Mouse (Mus musculus) liver, postnatal 0 days (tissue): ENCODE data around the gene Mgll. TPM values are rescaled to one million over a fixed set of nuclear protein-coding genes. Genes with fewer than 3 reads are reported as not detected.

Experiments
- ATAC-seq: fragments of 200-750 bp; cut with Nextera tagmentation; 2 replicates; pipeline ENCODE4 v1.8.0; 2017; ENCODE audit warnings: mild to moderate bottlenecking, moderate library complexity
- DNase-seq: peaks from one replicate; pipeline ENCODE4 v3.0.0-alpha.2; 2016
- H3K27ac ChIP-seq: fragments of 300-500 bp; sonication (generic); 2 replicates; pipeline ENCODE4 v1.5.1; 2014; ENCODE audit warnings: antibody characterized with exemption, moderate library complexity, mild to moderate bottlenecking, low read depth
- H3K27me3 ChIP-seq: fragments of 300-500 bp; sonication (generic); 2 replicates; pipeline ENCODE4 v1.6.1; 2014; ENCODE audit warnings: low read length, control low read depth, mixed read lengths; ENCODE audit not compliant: insufficient read depth
- H3K36me3 ChIP-seq: fragments of 300-500 bp; sonication (generic); replicated peaks from 2 replicates; pipeline ENCODE4 v1.6.1; 2014; ENCODE audit warnings: mild to moderate bottlenecking, control low read depth, low read length, moderate library complexity, mixed read lengths; ENCODE audit not compliant: insufficient read depth
- H3K4me1 ChIP-seq: fragments of 300-500 bp; sonication (generic); 2 replicates; pipeline ENCODE4 v1.6.1; 2014; ENCODE audit warnings: antibody characterized with exemption, mild to moderate bottlenecking, control low read depth; ENCODE audit not compliant: insufficient read depth
- H3K4me2 ChIP-seq: fragments of 300-500 bp; sonication (generic); 2 replicates; pipeline ENCODE4 v1.6.1; 2014; ENCODE audit warnings: low read depth, mild to moderate bottlenecking, low read length, moderate library complexity, mixed read lengths
- H3K4me3 ChIP-seq: fragments of 300-500 bp; sonication (generic); 2 replicates; pipeline ENCODE4 v1.5.1; 2014; ENCODE audit warnings: low read depth, low read length
- H3K9ac ChIP-seq: fragments of 300-500 bp; sonication (generic); replicated peaks from 2 replicates; pipeline ENCODE4 v1.6.1; 2014; ENCODE audit warnings: mild to moderate bottlenecking, moderate library complexity
- H3K9me3 ChIP-seq: fragments of 300-500 bp; sonication (generic); 2 replicates; pipeline ENCODE4 v1.6.1; 2016; ENCODE audit warnings: mild to moderate bottlenecking, control low read depth, low read length, mixed read lengths
- CTCF ChIP-seq: sonication (generic); IDR thresholded peaks from 2 replicates; pipeline ENCODE4 v1.5.1; 2016; ENCODE audit warnings: antibody characterized with exemption, low read depth
- EP300 ChIP-seq: IDR thresholded peaks from 2 replicates; pipeline ENCODE4 v1.6.1; 2016; ENCODE audit warnings: antibody characterized with exemption, low read depth, mild to moderate bottlenecking
- WGBS: fragments of 180-500 bp; shearing (Covaris S2); extraction: QIAGEN DNeasy Blood & Tissue Kit; methylation state at CpG from one replicate; pipeline ENCODE4 v1.1.7; 2014; ENCODE audit not compliant: insufficient replicate concordance; 5-methylcytosine and 5-hydroxymethylcytosine counted together
- polyA plus RNA-seq: library from polyadenylated mRNA; unstranded; fragments of >200 nt; fragmentation: Nextera tagmentation; extraction: Ambion mirVana; gene quantifications from 2 replicates; pipeline ENCODE4 v1.2.1, GENCODE M21; 2015

Gene Mgll
- polyA plus RNA-seq, 1 experiment from 2014 or later: 121 TPM

DNA sequence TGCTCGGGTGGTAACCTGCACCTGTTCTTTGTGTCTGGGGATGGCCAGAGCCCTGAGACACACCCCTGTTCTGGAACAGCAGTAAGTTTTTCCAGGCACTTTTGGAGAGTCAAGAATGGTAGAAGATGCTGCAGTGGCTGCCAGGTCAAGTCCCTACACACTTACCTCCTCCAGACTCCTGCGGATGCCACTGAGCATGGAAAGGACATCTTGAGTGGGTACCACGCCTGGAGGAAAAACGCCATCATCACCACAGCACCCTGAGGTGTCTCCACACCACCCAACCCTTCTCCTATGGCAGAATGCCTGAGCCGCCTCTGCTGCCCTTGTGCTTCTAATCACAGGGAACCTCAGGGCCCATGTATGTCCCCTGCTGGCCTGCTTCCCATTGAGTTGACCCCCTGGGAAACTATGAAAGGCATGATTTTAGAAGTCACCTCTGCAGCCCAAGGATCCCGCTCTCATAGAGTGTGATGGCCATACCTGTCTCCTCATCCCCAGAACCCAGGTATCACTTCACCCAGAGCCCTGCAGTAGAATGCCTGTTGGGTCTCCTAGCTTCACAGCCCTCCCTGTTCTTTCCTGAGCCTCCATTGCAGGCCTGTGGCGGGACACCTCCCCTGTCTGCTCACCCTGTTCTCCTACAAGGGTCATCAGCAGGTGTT is 120.8 kb downstream of the Mgll start:
- Histone ChIP-seq H3K9ac (no peak overlapping the region), H3K4me2 (no peak overlapping the region), H3K4me1 (peaks cover 19% of the 10 kb centered on the region), H3K36me3 (no peaks in the 10 kb centered on the region; the same call in 1 of the 2 replicates), H3K9me3 (no peaks in the 10 kb centered on the region), H3K4me3 (no peak overlapping the region), H3K27ac (no peak overlapping the region), H3K27me3 (no peaks in the 10 kb centered on the region)
- no peak for ATAC-seq
- 85% methylated on average over 7 of the region's 7 CpGs for WGBS
- TF ChIP-seq EP300 (no peak), CTCF (no peak)
- DNase-seq: no peak

GRCm38 (mm10) chr6:88847571-88847970 is 123.4 kb downstream of the Mgll start:
- H3K4me2 ChIP-seq: no peak overlapping the region
- peaks cover 4% of the 10 kb centered on the region; the same call in 1 of the 2 replicates for H3K4me1 ChIP-seq
- H3K27ac ChIP-seq: no peak overlapping the region
- TF ChIP-seq EP300: no peak
- TF ChIP-seq CTCF: no peak
- DNase-seq (no peak), ATAC-seq (no peak)
- no peaks in the 10 kb centered on the region for H3K36me3 ChIP-seq
- no peaks in the 10 kb centered on the region for H3K9me3 ChIP-seq
- 75% methylated on average over 2 of the region's 2 CpGs for WGBS
- H3K9ac ChIP-seq: no peak overlapping the region
- H3K27me3 ChIP-seq: no peaks in the 10 kb centered on the region
- H3K4me3 ChIP-seq: no peak overlapping the region

- peak; percentile 61 for DNase-seq
- WGBS: 48% methylated on average over 4 of the region's 4 CpGs
- no peaks in the 10 kb centered on the region for H3K27me3 ChIP-seq
These were observed 125.1 kb downstream of the Mgll start for GRCm38 (mm10) chr6:88849270-88849669.

GRCm38 (mm10) chr6:88850034-88850433 is 125.8 kb downstream of the Mgll start:
- Histone ChIP-seq H3K4me3 (no peak overlapping the region), H3K9me3 (no peaks in the 10 kb centered on the region), H3K36me3 (no peaks in the 10 kb centered on the region), H3K4me2 (no peak overlapping the region), H3K27me3 (no peaks in the 10 kb centered on the region), H3K9ac (no peak overlapping the region), H3K4me1 (no peaks in the 10 kb centered on the region), H3K27ac (no peak overlapping the region)
- no peak for DNase-seq
- no peak for TF ChIP-seq EP300
- TF ChIP-seq CTCF: peak; percentile 14; the same call in 1 of the 2 replicates
- 81% methylated on average over 7 of the region's 7 CpGs for WGBS
- no peak for ATAC-seq

More at GRCm38 (mm10) chr6:88849270-88849669, 125.1 kb downstream of the Mgll start:
- Histone ChIP-seq H3K9me3 (no peaks in the 10 kb centered on the region), H3K4me3 (no peak overlapping the region), H3K4me2 (no peak overlapping the region), H3K4me1 (no peaks in the 10 kb centered on the region), H3K36me3 (no peaks in the 10 kb centered on the region), H3K9ac (no peak overlapping the region), H3K27ac (no peak overlapping the region)
- TF ChIP-seq CTCF (peak; percentile 75), EP300 (no peak)
- peak; percentile 40; the same call in 1 of the 2 replicates for ATAC-seq

DNA sequence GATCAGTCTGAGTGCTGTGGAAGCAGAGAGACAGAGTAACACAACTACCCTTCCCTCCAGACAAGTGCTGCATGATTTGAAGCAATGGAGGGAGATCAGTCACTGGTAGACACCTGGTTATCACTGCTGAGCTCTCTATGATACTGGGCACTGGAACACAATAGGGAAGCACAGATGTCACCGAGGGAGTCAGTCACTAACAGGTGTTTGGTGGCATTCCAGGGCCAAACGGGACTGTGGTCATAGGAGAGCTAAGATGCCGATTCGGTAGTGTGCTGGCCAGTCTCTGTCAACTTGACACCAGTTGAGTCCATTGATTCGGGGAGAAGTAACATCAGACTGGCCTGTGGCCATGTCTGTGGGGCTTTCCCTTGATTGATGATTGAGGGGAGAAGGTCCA is 130.3 kb downstream of the Mgll start:
- Histone ChIP-seq H3K4me3 (no peak overlapping the region), H3K9ac (no peak overlapping the region), H3K4me1 (peaks cover 5% of the 10 kb centered on the region; the same call in 1 of the 2 replicates), H3K4me2 (no peak overlapping the region), H3K9me3 (no peaks in the 10 kb centered on the region), H3K27me3 (0 out of 2 replicates have a peak, but pooled peaks cover 2% of the 10 kb centered on the region), H3K36me3 (no peaks in the 10 kb centered on the region), H3K27ac (no peak overlapping the region)
- no peak for TF ChIP-seq CTCF
- no peak for TF ChIP-seq EP300
- ATAC-seq (no peak), DNase-seq (no peak)
- 70% methylated on average over 5 of the region's 5 CpGs for WGBS

DNA sequence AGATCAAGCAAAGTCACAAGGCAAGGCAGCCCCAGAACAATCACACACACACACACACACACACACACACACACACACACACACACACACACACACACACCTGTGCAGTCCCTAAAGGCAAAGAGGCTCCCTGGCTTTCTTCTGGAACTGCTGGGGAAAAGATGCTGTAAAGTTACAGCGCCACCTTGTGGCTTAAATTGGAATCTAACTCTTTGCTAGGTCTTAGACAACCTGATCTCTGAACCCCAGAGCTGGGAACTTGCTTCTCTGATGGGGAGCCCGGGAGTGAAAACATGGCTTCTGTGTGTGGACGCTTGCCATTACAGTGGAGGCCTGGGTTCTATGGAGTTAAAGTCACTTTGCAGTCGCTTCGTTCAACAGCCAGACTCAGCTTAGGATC is 131.4 kb downstream of the Mgll start:
- peak; percentile 73 for DNase-seq
- peak; percentile 63 for ATAC-seq
- H3K9me3 ChIP-seq: no peaks in the 10 kb centered on the region
- no peak overlapping the region for H3K27ac ChIP-seq
- peaks cover 5% of the 10 kb centered on the region; the same call in 1 of the 2 replicates for H3K4me1 ChIP-seq
- TF ChIP-seq EP300: no peak
- TF ChIP-seq CTCF: peak; percentile 90
- 0 out of 2 replicates have a peak, but pooled peaks cover 2% of the 10 kb centered on the region for H3K27me3 ChIP-seq
- H3K4me2 ChIP-seq: no peak overlapping the region
- no peak overlapping the region for H3K9ac ChIP-seq
- H3K4me3 ChIP-seq: no peak overlapping the region
- 16% methylated on average over 5 of the region's 5 CpGs for WGBS
- H3K36me3 ChIP-seq: no peaks in the 10 kb centered on the region
